Comparison of ENCODE assay signal across 23 mouse cellular contexts in genomic region chr9:65427511-65427910, GRCm38 (mm10). TPM values are rescaled to one million over a fixed set of nuclear protein-coding genes. Genes with fewer than 3 reads are reported as not detected.
"Had no signal": no experiment of that assay in that cellular context is flagged by ENCODE, and none has a peak within 500 bp of the region (broad histone marks: within the 10 kb centered on the region; RNA-seq: fewer than 3 reads in every experiment).

No protein-coding gene starts in this region.

- ATAC-seq: hindbrain, postnatal 0 days; lung, postnatal 0 days; midbrain, embryonic 13.5 days had no signal

- H3K27me3 ChIP-seq: limb, embryonic 12.5 days; liver, embryonic 15.5 days; midbrain, embryonic 13.5 days; neural tube, embryonic 15.5 days; stomach, embryonic 15.5 days had no signal

- DNase-seq: lung, adult 2 months; lung, postnatal 36 days; right cerebral cortex, postnatal 4 days; thymus, adult 2 months; thymus, postnatal 25 days had no signal

- H3K4me1 ChIP-seq: liver, embryonic 15.5 days; midbrain, embryonic 13.5 days; neural tube, embryonic 15.5 days; stomach, embryonic 15.5 days had no signal

- H3K36me3 ChIP-seq: limb, embryonic 12.5 days; liver, embryonic 15.5 days; midbrain, embryonic 13.5 days; neural tube, embryonic 15.5 days; stomach, embryonic 15.5 days had no signal

- H3K4me2 ChIP-seq: limb, embryonic 12.5 days; liver, embryonic 11.5 days; liver, embryonic 15.5 days; midbrain, embryonic 13.5 days; neural tube, embryonic 15.5 days; stomach, embryonic 15.5 days had no signal

- H3K9ac ChIP-seq: limb, embryonic 12.5 days; liver, embryonic 15.5 days; midbrain, embryonic 13.5 days; neural tube, embryonic 15.5 days; stomach, embryonic 15.5 days had no signal

- H3K4me3 ChIP-seq: layer of hippocampus, adult 2 months; limb, embryonic 12.5 days; liver, embryonic 15.5 days; midbrain, embryonic 13.5 days; myocyte; neural tube, embryonic 15.5 days; stomach, embryonic 15.5 days had no signal

- H3K9me3 ChIP-seq: limb, embryonic 12.5 days; liver, embryonic 15.5 days; midbrain, embryonic 13.5 days; neural tube, embryonic 15.5 days; stomach, embryonic 15.5 days had no signal

- H3K27ac ChIP-seq: hindbrain, postnatal 0 days; layer of hippocampus, adult 2 months; limb, embryonic 12.5 days; liver, embryonic 15.5 days; midbrain, embryonic 13.5 days; neural tube, embryonic 15.5 days; stomach, embryonic 15.5 days had no signal

RNA-seq across cellular contexts. Expression of gene Slc51b, which starts 4.8 kb away (rescaled TPM):
- total RNA-seq: hindbrain, postnatal 0 days; layer of hippocampus, adult 2 months; layer of hippocampus, postnatal 10 days; left cerebral cortex, postnatal 36 days; megakaryocyte progenitor cell, adult 5-6 weeks; midbrain, postnatal 0 days had no signal
- polyA plus RNA-seq: hindbrain, postnatal 0 days; limb, embryonic 12.5 days; liver, embryonic 11.5 days; liver, embryonic 15.5 days; lung, adult 2 months; lung, postnatal 0 days; midbrain, embryonic 13.5 days; midbrain, postnatal 0 days; myocyte; neural tube, embryonic 11.5 days; neural tube, embryonic 15.5 days; spleen, adult 2 months; testis, adult 2 months; urinary bladder, adult 2 months had no signal

RNA-seq across cellular contexts. Expression of gene Rasl12, which starts 29.2 kb away (rescaled TPM):
- total RNA-seq: megakaryocyte progenitor cell, adult 5-6 weeks had no signal
